Mouse (Mus musculus) lung, adult 2 months (tissue): ENCODE measurements around the gene Utp18.

ENCODE experiments used
- CTCF ChIP-seq: fragments of 200-500 bp; IDR thresholded peaks from 2 replicates; pipeline ENCODE4 v1.5.1; 2011; ENCODE audit warnings: mild to moderate bottlenecking, low read length, control low read depth; ENCODE audit not compliant: insufficient read depth
- POLR2A ChIP-seq: fragments of 200-500 bp; IDR thresholded peaks from 2 replicates; pipeline ENCODE4 v1.6.1; 2011; ENCODE audit warnings: low read depth, mild to moderate bottlenecking, control low read depth, low read length, borderline replicate concordance; ENCODE audit errors: extremely low read depth

GRCm38 (mm10) chr11:93897732-93898131 lies 12.2 kb upstream of the Utp18 start:
- no peak for TF ChIP-seq POLR2A
- no peak for TF ChIP-seq CTCF
